Mouse (Mus musculus): ENCODE results near the gene Rbm10. TPM values are rescaled to one million over a fixed set of nuclear protein-coding genes. Genes with fewer than 3 reads are reported as not detected.

Rbm10 gene
- polyA plus RNA-seq, 1 experiment from 2014 or later = 64.3 TPM

Other genes with a start within 250 kb of the Rbm10 start
- gene Jade3, start 191.8 kb upstream of the Rbm10 start, polyA plus RNA-seq (2015; fragmentation: Nextera tagmentation; extraction: Ambion mirVana) = 5.5 and 6.1 TPM in 2 replicates
- 0.54 and 1.0 TPM in 2 replicates for gene Rgn, start 67.7 kb upstream of the Rbm10 start, polyA plus RNA-seq (2015; fragmentation: Nextera tagmentation; extraction: Ambion mirVana)
- 182 and 192 TPM in 2 replicates for gene Ndufb11, start 116 bp downstream of the Rbm10 start, polyA plus RNA-seq (2015; fragmentation: Nextera tagmentation; extraction: Ambion mirVana)
- 412 and 423 TPM in 2 replicates for gene Uba1, start 40.8 kb downstream of the Rbm10 start, polyA plus RNA-seq (2015; fragmentation: Nextera tagmentation; extraction: Ambion mirVana)
- 152 and 154 TPM in 2 replicates for gene Cdk16, start 70.5 kb downstream of the Rbm10 start, polyA plus RNA-seq (2015; fragmentation: Nextera tagmentation; extraction: Ambion mirVana)
- 105 and 110 TPM in 2 replicates for gene Usp11, start 86.4 kb downstream of the Rbm10 start, polyA plus RNA-seq (2015; fragmentation: Nextera tagmentation; extraction: Ambion mirVana)
- 365 and 380 TPM in 2 replicates for gene Araf, start 180.3 kb downstream of the Rbm10 start, polyA plus RNA-seq (2015; fragmentation: Nextera tagmentation; extraction: Ambion mirVana)

Data from midbrain, embryonic 15.5 days (tissue).